Mouse (Mus musculus) 3T3-L1 (cell line): ENCODE data around the gene A130010J15Rik.

ENCODE experiments used
- DNase-seq: peaks from one replicate; pipeline ENCODE4 v3.0.0-alpha.2; 2015; ENCODE audit warnings: low read depth, low spot score

A130010J15Rik gene

GRCm38 (mm10) chr1:193156316-193157110 lies 11.3 kb upstream of the A130010J15Rik start:
- DNase-seq: peak; percentile 23

- DNase-seq: no peak
These were observed 10.7 kb upstream of the A130010J15Rik start for GRCm38 (mm10) chr1:193157111-193157492.

GRCm38 (mm10) chr1:193159163-193159562 lies 8.7 kb upstream of the A130010J15Rik start:
- DNase-seq: no peak

GRCm38 (mm10) chr1:193159613-193160012 lies 8.2 kb upstream of the A130010J15Rik start:
- DNase-seq: no peak

- peak; percentile 59 for DNase-seq
These were observed 7.4 kb upstream of the A130010J15Rik start for GRCm38 (mm10) chr1:193160317-193161032.

- DNase-seq: no peak
These were observed 1.4 kb downstream of the A130010J15Rik start for GRCm38 (mm10) chr1:193169228-193169627.

- DNase-seq: no peak
These were observed 2.0 kb downstream of the A130010J15Rik start for GRCm38 (mm10) chr1:193169856-193170255.

GRCm38 (mm10) chr1:193172991-193173809 lies 5.4 kb downstream of the A130010J15Rik start:
- DNase-seq: peak; percentile 99

- no peak for DNase-seq
These were observed 5.9 kb downstream of the A130010J15Rik start for GRCm38 (mm10) chr1:193173810-193174129.

- DNase-seq: peak; percentile 29
These were observed 6.4 kb downstream of the A130010J15Rik start for GRCm38 (mm10) chr1:193174143-193174733.

GRCm38 (mm10) chr1:193181104-193181503 lies 13.3 kb downstream of the A130010J15Rik start:
- no peak for DNase-seq

- DNase-seq: no peak
These were observed 20.4 kb downstream of the A130010J15Rik start for GRCm38 (mm10) chr1:193188257-193188656.

GRCm38 (mm10) chr1:193189151-193189621 lies 21.3 kb downstream of the A130010J15Rik start:
- DNase-seq: peak; percentile 83

GRCm38 (mm10) chr1:193189771-193190170 lies 21.9 kb downstream of the A130010J15Rik start:
- DNase-seq: no peak

GRCm38 (mm10) chr1:193191675-193192283 lies 23.9 kb downstream of the A130010J15Rik start:
- no peak for DNase-seq

GRCm38 (mm10) chr1:193194416-193195140 lies 26.7 kb downstream of the A130010J15Rik start:
- DNase-seq: no peak

- DNase-seq: peak; percentile 27
These were observed 27.4 kb downstream of the A130010J15Rik start for GRCm38 (mm10) chr1:193195169-193195810.

GRCm38 (mm10) chr1:193197494-193198205 lies 29.8 kb downstream of the A130010J15Rik start:
- no peak for DNase-seq

GRCm38 (mm10) chr1:193198312-193198711 lies 30.5 kb downstream of the A130010J15Rik start:
- DNase-seq: no peak
